29 mouse cellular contexts compared by ENCODE assay signal in genomic region chr14:59762227-59762626, GRCm38 (mm10).
DNase-seq lines count a peak whose midpoint lies in the region; ATAC-seq lines count a peak whose summit lies in the region.
"Had no signal": no experiment of that assay in that cellular context is flagged by ENCODE, and none has a peak within 500 bp of the region (broad histone marks: within the 10 kb centered on the region; RNA-seq: fewer than 3 reads in every experiment).

No protein-coding gene starts in this region.

- no peak overlapping the region for H3K4me2 ChIP-seq in lung, embryonic 16.5 days (ENCODE audit: low read depth, low read length)
- H3K4me2 ChIP-seq: forebrain, embryonic 13.5 days; heart, embryonic 12.5 days; limb, embryonic 15.5 days; lung, embryonic 15.5 days; midbrain, embryonic 15.5 days; neural tube, embryonic 15.5 days had no signal

- no peaks in the 10 kb centered on the region for H3K36me3 ChIP-seq in lung, embryonic 16.5 days (ENCODE audit: control insufficient read depth, insufficient read depth, low read length)
- H3K36me3 ChIP-seq: heart, embryonic 12.5 days; hindbrain, embryonic 10.5 days; limb, embryonic 10.5 days; limb, embryonic 15.5 days; lung, embryonic 15.5 days; midbrain, embryonic 15.5 days; neural tube, embryonic 15.5 days had no signal

- ATAC-seq in lung, embryonic 16.5 days (ENCODE audit: low read depth) = peak; percentile 43
- 0 out of 2 replicates have a peak, but pooled peaks have one; percentile 25 for ATAC-seq in common myeloid progenitor, adult 5-6 weeks (replicated peaks; ENCODE audit: low read depth, poor library complexity, severe bottlenecking)
- ATAC-seq: forebrain, embryonic 13.5 days; hindbrain, postnatal 0 days; intestine, postnatal 0 days; midbrain, embryonic 15.5 days had no signal

- no peak overlapping the region for H3K9ac ChIP-seq in lung, embryonic 16.5 days (ENCODE audit: low read length)
- H3K9ac ChIP-seq: forebrain, embryonic 13.5 days; heart, embryonic 12.5 days; limb, embryonic 15.5 days; liver, embryonic 14.5 days; lung, embryonic 15.5 days; midbrain, embryonic 15.5 days; neural tube, embryonic 15.5 days had no signal

- WGBS in lung, embryonic 16.5 days = 41% methylated on average over 3 of the region's 3 CpGs

- no peaks in the 10 kb centered on the region for H3K27me3 ChIP-seq in lung, embryonic 16.5 days (ENCODE audit: control insufficient read depth, insufficient read depth, low read depth, low read length)
- H3K27me3 ChIP-seq: midbrain, embryonic 15.5 days had no signal

- no peak for DNase-seq in lung, postnatal 10 days
- peak; percentile 6 for DNase-seq in 416B (ENCODE audit: low read depth)
- peak; percentile 51 for DNase-seq in retina, embryonic 14.5 days (ENCODE audit: low spot score)
- no peak for DNase-seq in embryo, embryonic 11 days
- DNase-seq in layer of hippocampus, postnatal 36 days = no peak
- DNase-seq: adrenal gland, postnatal 25 days; cerebellum, adult 2 months; cerebellum, postnatal 14 days; gastrocnemius, adult 2 months; gastrocnemius, postnatal 36 days; heart, adult 2 months; kidney, adult 9 months; kidney, postnatal 10 days; right cerebral cortex, adult 18-20 months; spleen, adult 18-20 months; thymus, postnatal 14 days had no signal

- no peak overlapping the region for H3K27ac ChIP-seq in lung, embryonic 16.5 days (ENCODE audit: low read length)
- H3K27ac ChIP-seq: forebrain, embryonic 13.5 days; gastrocnemius, adult 2 months; heart, adult 2 months; hindbrain, embryonic 10.5 days; hindbrain, postnatal 0 days; limb, embryonic 10.5 days; limb, embryonic 15.5 days; liver, embryonic 14.5 days; lung, embryonic 15.5 days; midbrain, embryonic 15.5 days; neural tube, embryonic 15.5 days had no signal

- no peaks in the 10 kb centered on the region for H3K4me1 ChIP-seq in lung, embryonic 16.5 days (replicated peaks; ENCODE audit: control insufficient read depth, insufficient read depth, low read length)
- H3K4me1 ChIP-seq: heart, embryonic 12.5 days had no signal

- no peak overlapping the region for H3K4me3 ChIP-seq in lung, embryonic 16.5 days (ENCODE audit: low read length)
- H3K4me3 ChIP-seq: forebrain, embryonic 13.5 days; gastrocnemius, adult 2 months; heart, adult 2 months; heart, embryonic 12.5 days; hindbrain, embryonic 10.5 days; limb, embryonic 10.5 days; limb, embryonic 15.5 days; lung, embryonic 15.5 days; midbrain, embryonic 15.5 days; neural tube, embryonic 15.5 days had no signal

- no peaks in the 10 kb centered on the region for H3K9me3 ChIP-seq in lung, embryonic 16.5 days (ENCODE audit: control insufficient read depth, low read length)
- H3K9me3 ChIP-seq: forebrain, embryonic 13.5 days; heart, embryonic 12.5 days; hindbrain, embryonic 10.5 days; limb, embryonic 10.5 days; limb, embryonic 15.5 days; lung, embryonic 15.5 days; midbrain, embryonic 15.5 days; neural tube, embryonic 15.5 days had no signal

Comparison
In these comparisons a context has a peak if more than half of its experiments do, and no peak if none do; other contexts are left out.
1. DNase-seq: peak in 416B (single experiment) and retina, embryonic 14.5 days (single experiment); none in lung, postnatal 10 days (single experiment), embryo, embryonic 11 days (single experiment) and layer of hippocampus, postnatal 36 days (0 of 2).